Mouse (Mus musculus) embryonic facial prominence, embryonic 14.5 days (tissue): Measurements from ENCODE around the gene Taar9. TPM values are rescaled to one million over a fixed set of nuclear protein-coding genes. Genes with fewer than 3 reads are reported as not detected.

Source experiments
- polyA plus RNA-seq: library from polyadenylated mRNA; unstranded; fragments of >200 nt; fragmentation: Nextera tagmentation; extraction: Ambion mirVana; gene quantifications from 2 replicates; pipeline ENCODE4 v1.2.1, GENCODE M21; 2014

Gene Taar9
- polyA plus RNA-seq, 1 experiment from 2014 or later: not detected

Other genes starting within 250 kb of the Taar9 start
- 1.1 and 1.2 TPM in 2 replicates for gene Vnn1, start 214.8 kb downstream of the Taar9 start, polyA plus RNA-seq
- gene Taar1, start 189.2 kb downstream of the Taar9 start, polyA plus RNA-seq: not detected in 2 replicates
- 0.21 TPM in 1 of 2 replicates, not detected in the other for gene Taar2, start 171.0 kb downstream of the Taar9 start, polyA plus RNA-seq
- not detected in 2 replicates for gene Taar3, start 160.0 kb downstream of the Taar9 start, polyA plus RNA-seq
- gene Taar4, start 149.0 kb downstream of the Taar9 start, polyA plus RNA-seq: not detected in 2 replicates
- not detected in 2 replicates for gene Taar5, start 138.8 kb downstream of the Taar9 start, polyA plus RNA-seq
- gene Taar6, start 123.9 kb downstream of the Taar9 start, polyA plus RNA-seq: not detected in 2 replicates
- not detected in 2 replicates for gene Taar7a, start 116.1 kb downstream of the Taar9 start, polyA plus RNA-seq
- gene Taar7b, start 109.6 kb downstream of the Taar9 start, polyA plus RNA-seq: not detected in 2 replicates
- not detected in 2 replicates for gene Taar7d, start 82.3 kb downstream of the Taar9 start, polyA plus RNA-seq
- not detected in 2 replicates for gene Taar7e, start 71.9 kb downstream of the Taar9 start, polyA plus RNA-seq
- gene Taar7f, start 60.0 kb downstream of the Taar9 start, polyA plus RNA-seq: not detected in 2 replicates
- not detected in 2 replicates for gene Taar8a, start 33.0 kb downstream of the Taar9 start, polyA plus RNA-seq
- gene Taar8b, start 17.2 kb downstream of the Taar9 start, polyA plus RNA-seq: not detected in 2 replicates
- not detected in 2 replicates for gene Taar8c, start 7.6 kb downstream of the Taar9 start, polyA plus RNA-seq
- gene Stx7, start 39.8 kb upstream of the Taar9 start, polyA plus RNA-seq: 86.9 and 93.9 TPM in 2 replicates
- 19.8 and 21.7 TPM in 2 replicates for gene Moxd1, start 114.0 kb upstream of the Taar9 start, polyA plus RNA-seq